Mouse (Mus musculus) thymus, adult 2 months (tissue): ENCODE data around the gene Clasp1.

Experiments used
- CTCF ChIP-seq: fragments of 200-500 bp; IDR thresholded peaks from 2 replicates; pipeline ENCODE4 v1.5.1; 2012; ENCODE audit warnings: mild to moderate bottlenecking, control low read depth, low read length, moderate library complexity, borderline replicate concordance; ENCODE audit not compliant: control insufficient read depth, poor library complexity, insufficient read depth; ENCODE audit errors: extremely low read depth
- POLR2A ChIP-seq: fragments of 200-500 bp; IDR thresholded peaks from 2 replicates; pipeline ENCODE4 v1.6.1; 2012; ENCODE audit warnings: mild to moderate bottlenecking, low read length, control low read depth, moderate library complexity; ENCODE audit not compliant: control insufficient read depth, poor library complexity, insufficient read depth; ENCODE audit errors: extremely low read depth

- TF ChIP-seq CTCF (no peak), POLR2A (no peak)
Measured at GRCm38 (mm10) chr1:118457256-118457882, 68.5 kb downstream of the Clasp1 start.
